Mouse (Mus musculus) embryonic facial prominence, embryonic 14.5 days (tissue): Measurements from ENCODE around the gene Ints5. TPM values are rescaled to one million over a fixed set of nuclear protein-coding genes. Genes with fewer than 3 reads are reported as not detected.

ENCODE experiments used
- ATAC-seq: fragments of 200-750 bp; cut with Nextera tagmentation; 2 replicates; pipeline ENCODE4 v1.8.0; 2017; ENCODE audit warnings: low read depth, moderate number of reproducible peaks, moderate TSS enrichment
- DNase-seq: peaks from one replicate; pipeline ENCODE4 v3.0.0-alpha.2; 2015; ENCODE audit warnings: low spot score
- H3K27ac ChIP-seq: fragments of 300-500 bp; sonication (generic); replicated peaks from 2 replicates; pipeline ENCODE4 v1.5.1; 2014; ENCODE audit warnings: low read depth, mild to moderate bottlenecking, low read length, moderate library complexity
- H3K27me3 ChIP-seq: fragments of 300-500 bp; sonication (generic); replicated peaks from 2 replicates; pipeline ENCODE4 v1.6.1; 2014; ENCODE audit warnings: low read length; ENCODE audit not compliant: control insufficient read depth, insufficient read depth
- H3K36me3 ChIP-seq: fragments of 300-500 bp; sonication (generic); 2 replicates; pipeline ENCODE4 v1.6.1; 2014; ENCODE audit warnings: low read length, mixed read lengths; ENCODE audit not compliant: control insufficient read depth, insufficient read depth
- H3K4me1 ChIP-seq: fragments of 300-500 bp; sonication (generic); 2 replicates; pipeline ENCODE4 v1.6.1; 2014; ENCODE audit warnings: antibody characterized with exemption, low read length; ENCODE audit not compliant: control insufficient read depth, insufficient read depth
- H3K4me2 ChIP-seq: fragments of 300-500 bp; sonication (generic); 2 replicates; pipeline ENCODE4 v1.6.1; 2014; ENCODE audit warnings: low read depth, mild to moderate bottlenecking, low read length, moderate library complexity, mixed read lengths
- H3K4me3 ChIP-seq: fragments of 300-500 bp; sonication (generic); 2 replicates; pipeline ENCODE4 v1.5.1; 2014; ENCODE audit warnings: low read depth, mild to moderate bottlenecking, low read length
- H3K9ac ChIP-seq: fragments of 300-500 bp; sonication (generic); 2 replicates; pipeline ENCODE4 v1.6.1; 2014; ENCODE audit warnings: low read depth, mild to moderate bottlenecking, low read length, moderate library complexity, mixed read lengths
- H3K9me3 ChIP-seq: fragments of 300-500 bp; sonication (generic); 2 replicates; pipeline ENCODE4 v1.6.1; 2016; ENCODE audit warnings: low read length; ENCODE audit not compliant: control insufficient read depth
- WGBS: fragments of 180-500 bp; shearing (Covaris S2); extraction: QIAGEN DNeasy Blood & Tissue Kit; methylation state at CpG from one replicate; pipeline ENCODE4 v1.1.7; 2014; 5-methylcytosine and 5-hydroxymethylcytosine counted together
- polyA plus RNA-seq: library from polyadenylated mRNA; unstranded; fragments of >200 nt; fragmentation: Nextera tagmentation; extraction: Ambion mirVana; gene quantifications from 2 replicates; pipeline ENCODE4 v1.2.1, GENCODE M21; 2014

The Ints5 gene
- polyA plus RNA-seq, 1 experiment from 2014 or later: 34.8 TPM

- Histone ChIP-seq H3K4me2 (no peak overlapping the region), H3K27ac (no peak overlapping the region), H3K36me3 (peaks cover 85% of the 10 kb centered on the region), H3K27me3 (no peaks in the 10 kb centered on the region), H3K4me1 (no peaks in the 10 kb centered on the region), H3K4me3 (no peak overlapping the region), H3K9ac (no peak overlapping the region), H3K9me3 (no peaks in the 10 kb centered on the region)
- ATAC-seq (no peak), DNase-seq (no peak)
- 97% methylated on average over 3 of the region's 3 CpGs for WGBS
These were observed 21.4 kb downstream of the Ints5 start for GRCm38 (mm10) chr19:8914212-8914611.

- 92% methylated on average over 3 of the region's 3 CpGs for WGBS
These were observed 26.2 kb downstream of the Ints5 start for GRCm38 (mm10) chr19:8919000-8919399.

GRCm38 (mm10) chr19:8919684-8920072 is 26.9 kb downstream of the Ints5 start:
- no peak for ATAC-seq
- Histone ChIP-seq H3K9me3 (no peaks in the 10 kb centered on the region), H3K4me3 (peak overlapping the region; percentile 84), H3K36me3 (peaks cover 42% of the 10 kb centered on the region), H3K27me3 (no peaks in the 10 kb centered on the region), H3K4me2 (peak overlapping the region; percentile 79), H3K9ac (peak overlapping the region; percentile 81; the same call in 1 of the 2 replicates), H3K27ac (peak overlapping the region; percentile 85), H3K4me1 (0 out of 2 replicates have a peak, but pooled peaks cover 6% of the 10 kb centered on the region)
- no peak for DNase-seq
- WGBS: 72% methylated on average over 6 of the region's 6 CpGs

More at GRCm38 (mm10) chr19:8919000-8919399, 26.2 kb downstream of the Ints5 start:
- Histone ChIP-seq H3K4me3 (no peak overlapping the region), H3K27me3 (no peaks in the 10 kb centered on the region), H3K4me1 (0 out of 2 replicates have a peak, but pooled peaks cover 6% of the 10 kb centered on the region), H3K27ac (no peak overlapping the region), H3K36me3 (peaks cover 48% of the 10 kb centered on the region), H3K4me2 (no peak overlapping the region), H3K9me3 (no peaks in the 10 kb centered on the region), H3K9ac (no peak overlapping the region)
- DNase-seq (no peak), ATAC-seq (no peak)

GRCm38 (mm10) chr19:8920073-8920736 is 27.4 kb downstream of the Ints5 start, which contains the start of gene B3gat3:
TSS of gene B3gat3 (plus strand) at chr19:8920374.
- Histone ChIP-seq H3K4me3 (peak within 1 kb of the TSS; percentile 84), H3K9ac (peak within 1 kb of the TSS; percentile 81), H3K4me1 (0 out of 2 replicates have a peak, but pooled peaks cover 6% of the 10 kb centered on the region), H3K36me3 (peaks cover 37% of the 10 kb centered on the region), H3K27ac (peak within 1 kb of the TSS; percentile 85), H3K4me2 (peak within 1 kb of the TSS; percentile 79), H3K9me3 (no peaks in the 10 kb centered on the region), H3K27me3 (no peaks in the 10 kb centered on the region)
- ATAC-seq: peak; percentile 95
- DNase-seq: peak; percentile 96
- 5% methylated on average over 14 of the region's 50 CpGs for WGBS

- ATAC-seq: no peak
- 1% methylated on average over 6 of the region's 6 CpGs for WGBS
- peak overlapping the region; percentile 79 for H3K4me2 ChIP-seq
- H3K9me3 ChIP-seq: no peaks in the 10 kb centered on the region
- H3K27me3 ChIP-seq: no peaks in the 10 kb centered on the region
- peak overlapping the region; percentile 85 for H3K27ac ChIP-seq
- peak overlapping the region; percentile 84 for H3K4me3 ChIP-seq
- peaks cover 37% of the 10 kb centered on the region for H3K36me3 ChIP-seq
- peak overlapping the region; percentile 81 for H3K9ac ChIP-seq
- H3K4me1 ChIP-seq: 0 out of 2 replicates have a peak, but pooled peaks cover 6% of the 10 kb centered on the region
- DNase-seq: peak; percentile 80
These were observed 28.1 kb downstream of the Ints5 start for GRCm38 (mm10) chr19:8920836-8921291.

- H3K9me3 ChIP-seq: no peaks in the 10 kb centered on the region
- no peaks in the 10 kb centered on the region for H3K27me3 ChIP-seq
- ATAC-seq: no peak
- 0 out of 2 replicates have a peak, but pooled peaks cover 6% of the 10 kb centered on the region for H3K4me1 ChIP-seq
- peak overlapping the region; percentile 81 for H3K9ac ChIP-seq
- H3K27ac ChIP-seq: no peak overlapping the region
- peak overlapping the region; percentile 79 for H3K4me2 ChIP-seq
- WGBS: 56% methylated on average over 9 of the region's 9 CpGs
- H3K36me3 ChIP-seq: peaks cover 37% of the 10 kb centered on the region
- no peak for DNase-seq
- peak overlapping the region; percentile 84 for H3K4me3 ChIP-seq
These were observed 28.9 kb downstream of the Ints5 start for GRCm38 (mm10) chr19:8921741-8922140.

GRCm38 (mm10) chr19:8926766-8927165 is 34.0 kb downstream of the Ints5 start:
- no peak for ATAC-seq
- no peak overlapping the region for H3K4me2 ChIP-seq

GRCm38 (mm10) chr19:8927891-8928525 is 35.2 kb downstream of the Ints5 start:
- Histone ChIP-seq H3K4me1 (no peaks in the 10 kb centered on the region), H3K27me3 (no peaks in the 10 kb centered on the region), H3K27ac (no peak overlapping the region), H3K4me2 (no peak overlapping the region), H3K9me3 (no peaks in the 10 kb centered on the region), H3K4me3 (no peak overlapping the region), H3K36me3 (peaks cover 42% of the 10 kb centered on the region), H3K9ac (no peak overlapping the region)
- ATAC-seq: no peak
- WGBS: 87% methylated on average over 12 of the region's 12 CpGs
- DNase-seq: no peak

More at GRCm38 (mm10) chr19:8926766-8927165, 34.0 kb downstream of the Ints5 start:
- Histone ChIP-seq H3K36me3 (peaks cover 50% of the 10 kb centered on the region), H3K27me3 (no peaks in the 10 kb centered on the region), H3K9me3 (no peaks in the 10 kb centered on the region), H3K4me1 (0 out of 2 replicates have a peak, but pooled peaks cover under 1% of the 10 kb centered on the region), H3K9ac (no peak overlapping the region), H3K27ac (no peak overlapping the region), H3K4me3 (no peak overlapping the region)
- no peak for DNase-seq
- WGBS: 86% methylated on average over 2 of the region's 2 CpGs
